Comparison of ENCODE assay signal across 32 mouse cellular contexts in the genomic region with DNA sequence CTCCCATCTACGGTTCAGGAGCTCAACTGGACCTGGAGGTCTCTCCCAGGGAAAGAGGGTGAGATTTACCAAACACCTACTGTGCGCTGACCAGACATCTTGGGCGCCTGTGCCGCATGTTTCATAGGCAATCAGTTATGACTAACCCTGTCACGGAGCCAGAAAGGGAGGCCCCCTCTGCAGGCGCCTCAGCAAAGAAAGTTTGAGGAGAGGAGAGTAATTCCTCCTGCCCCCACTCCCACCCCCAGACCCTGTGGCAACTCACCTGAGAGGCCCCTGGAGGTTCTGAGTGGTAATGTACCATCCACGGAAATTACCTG. TPM values are rescaled to one million over a fixed set of nuclear protein-coding genes. Genes with fewer than 3 reads are reported as not detected.
DNase-seq lines count a peak whose midpoint lies in the region; ATAC-seq and TF ChIP-seq lines count a peak whose summit lies in the region.
"Had no signal": no experiment of that assay in that cellular context is flagged by ENCODE, and none has a peak within 500 bp of the region (broad histone marks: within the 10 kb centered on the region; RNA-seq: fewer than 3 reads in every experiment).

No protein-coding gene starts in this region.

- H3K9ac ChIP-seq in forebrain, embryonic 12.5 days, result no peak overlapping the region
- H3K9ac ChIP-seq in lung, embryonic 14.5 days, result no peak overlapping the region
- H3K9ac ChIP-seq in lung, postnatal 0 days (replicated peaks; ENCODE audit: low read depth), result no peak overlapping the region
- H3K9ac ChIP-seq in stomach, embryonic 16.5 days (ENCODE audit: low read length), result no peak overlapping the region
- no peak overlapping the region for H3K9ac ChIP-seq in stomach, postnatal 0 days (ENCODE audit: low read length)
- H3K9ac ChIP-seq in heart, embryonic 12.5 days, result no peak overlapping the region
- H3K9ac ChIP-seq: liver, embryonic 14.5 days had no signal

- no peaks in the 10 kb centered on the region for H3K36me3 ChIP-seq in forebrain, embryonic 12.5 days (replicated peaks)
- no peaks in the 10 kb centered on the region for H3K36me3 ChIP-seq in forebrain, embryonic 10.5 days (replicated peaks)
- no peaks in the 10 kb centered on the region for H3K36me3 ChIP-seq in lung, embryonic 14.5 days (ENCODE audit: insufficient read depth)
- H3K36me3 ChIP-seq in lung, postnatal 0 days (ENCODE audit: insufficient read depth, low read length), result no peaks in the 10 kb centered on the region
- no peaks in the 10 kb centered on the region for H3K36me3 ChIP-seq in stomach, embryonic 16.5 days (ENCODE audit: control insufficient read depth, insufficient read depth, low read length)
- no peaks in the 10 kb centered on the region for H3K36me3 ChIP-seq in stomach, postnatal 0 days (ENCODE audit: control insufficient read depth, insufficient read depth, low read length)
- H3K36me3 ChIP-seq in heart, embryonic 12.5 days, result no peaks in the 10 kb centered on the region
- H3K36me3 ChIP-seq: heart, embryonic 10.5 days; midbrain, embryonic 12.5 days had no signal

- TF ChIP-seq EP300 in lung, postnatal 0 days (IDR thresholded peaks at IDR 0.05), result no peak
- no peak for TF ChIP-seq EP300 in stomach, postnatal 0 days (optimal IDR thresholded peaks at IDR 0.05)

- no peaks in the 10 kb centered on the region for H3K9me3 ChIP-seq in forebrain, embryonic 12.5 days
- no peaks in the 10 kb centered on the region for H3K9me3 ChIP-seq in forebrain, embryonic 10.5 days
- no peaks in the 10 kb centered on the region for H3K9me3 ChIP-seq in lung, embryonic 14.5 days (ENCODE audit: low read depth, low read length)
- no peaks in the 10 kb centered on the region for H3K9me3 ChIP-seq in lung, postnatal 0 days (ENCODE audit: low read length)
- no peaks in the 10 kb centered on the region for H3K9me3 ChIP-seq in stomach, embryonic 16.5 days (replicated peaks; ENCODE audit: control insufficient read depth, low read length)
- H3K9me3 ChIP-seq in stomach, postnatal 0 days (ENCODE audit: control insufficient read depth, low read length), result no peaks in the 10 kb centered on the region
- H3K9me3 ChIP-seq in heart, embryonic 12.5 days (replicated peaks), result no peaks in the 10 kb centered on the region
- H3K9me3 ChIP-seq: heart, embryonic 10.5 days; midbrain, embryonic 12.5 days had no signal

- WGBS in forebrain, embryonic 12.5 days, result 38% methylated on average over 7 of the region's 7 CpGs
- WGBS in forebrain, embryonic 10.5 days, result 38% methylated on average over 7 of the region's 7 CpGs
- 46% methylated on average over 7 of the region's 7 CpGs for WGBS in lung, embryonic 14.5 days
- WGBS in lung, postnatal 0 days, result 43% methylated on average over 7 of the region's 7 CpGs
- 43% methylated on average over 7 of the region's 7 CpGs for WGBS in stomach, embryonic 16.5 days
- WGBS in stomach, postnatal 0 days, result 51% methylated on average over 7 of the region's 7 CpGs
- WGBS in heart, embryonic 12.5 days, result 48% methylated on average over 7 of the region's 7 CpGs

- 0 out of 2 replicates have a peak overlapping the region, but pooled peaks have one; percentile 59 for H3K4me2 ChIP-seq in forebrain, embryonic 12.5 days
- no peak overlapping the region for H3K4me2 ChIP-seq in lung, embryonic 14.5 days
- H3K4me2 ChIP-seq in lung, postnatal 0 days (replicated peaks; ENCODE audit: low read depth, low read length), result no peak overlapping the region
- H3K4me2 ChIP-seq in stomach, embryonic 16.5 days (ENCODE audit: low read depth, low read length), result no peak overlapping the region
- H3K4me2 ChIP-seq in stomach, postnatal 0 days (replicated peaks; ENCODE audit: low read depth), result no peak overlapping the region
- H3K4me2 ChIP-seq in heart, embryonic 12.5 days, result no peak overlapping the region

- ATAC-seq in forebrain, embryonic 12.5 days (ENCODE audit: low FRiP score), result no peak
- no peak for ATAC-seq in lung, embryonic 14.5 days (ENCODE audit: insufficient read depth)
- no peak for ATAC-seq in lung, postnatal 0 days
- ATAC-seq in stomach, embryonic 16.5 days (ENCODE audit: insufficient read depth, low FRiP score), result no peak
- no peak for ATAC-seq in stomach, postnatal 0 days (ENCODE audit: low FRiP score, low TSS enrichment)
- ATAC-seq in heart, embryonic 12.5 days (ENCODE audit: insufficient number of reproducible peaks, low FRiP score), result no peak
- ATAC-seq: activated CD4-positive, CD25-positive, alpha-beta regulatory T cell, adult 4 months had no signal

- H3K27me3 ChIP-seq in forebrain, embryonic 12.5 days, result peaks cover 57% of the 10 kb centered on the region
- H3K27me3 ChIP-seq in forebrain, embryonic 10.5 days (ENCODE audit: poor library complexity, severe bottlenecking), result peaks cover 56% of the 10 kb centered on the region
- H3K27me3 ChIP-seq in lung, embryonic 14.5 days (ENCODE audit: insufficient read depth, low read length), result peaks cover 37% of the 10 kb centered on the region
- peaks cover 24% of the 10 kb centered on the region for H3K27me3 ChIP-seq in lung, postnatal 0 days (replicated peaks; ENCODE audit: insufficient read depth, low read length)
- peaks cover 27% of the 10 kb centered on the region for H3K27me3 ChIP-seq in stomach, embryonic 16.5 days (ENCODE audit: control insufficient read depth, insufficient read depth, low read length)
- H3K27me3 ChIP-seq in stomach, postnatal 0 days (ENCODE audit: control insufficient read depth, insufficient read depth, low read length), result no peaks in the 10 kb centered on the region; the same call in 1 of the 2 replicates
- peaks cover 62% of the 10 kb centered on the region for H3K27me3 ChIP-seq in heart, embryonic 12.5 days (replicated peaks)

- peaks cover 19% of the 10 kb centered on the region for H3K4me1 ChIP-seq in forebrain, embryonic 12.5 days
- peaks cover 40% of the 10 kb centered on the region for H3K4me1 ChIP-seq in forebrain, embryonic 10.5 days
- no peaks in the 10 kb centered on the region for H3K4me1 ChIP-seq in lung, embryonic 14.5 days (ENCODE audit: insufficient read depth)
- H3K4me1 ChIP-seq in lung, postnatal 0 days (ENCODE audit: insufficient read depth, low read depth, low read length), result no peaks in the 10 kb centered on the region
- peaks cover 8% of the 10 kb centered on the region; the same call in 1 of the 2 replicates for H3K4me1 ChIP-seq in stomach, embryonic 16.5 days (ENCODE audit: control insufficient read depth, insufficient read depth, low read length)
- H3K4me1 ChIP-seq in stomach, postnatal 0 days (replicated peaks; ENCODE audit: control insufficient read depth, insufficient read depth), result 0 out of 2 replicates have a peak, but pooled peaks cover 2% of the 10 kb centered on the region
- peaks cover 18% of the 10 kb centered on the region for H3K4me1 ChIP-seq in heart, embryonic 12.5 days (replicated peaks)

- H3K4me3 ChIP-seq in forebrain, embryonic 12.5 days (replicated peaks), result no peak overlapping the region
- H3K4me3 ChIP-seq in forebrain, embryonic 10.5 days, result no peak overlapping the region
- no peak overlapping the region for H3K4me3 ChIP-seq in lung, embryonic 14.5 days (ENCODE audit: low read depth, low read length)
- no peak overlapping the region for H3K4me3 ChIP-seq in lung, postnatal 0 days (ENCODE audit: low read depth, low read length)
- H3K4me3 ChIP-seq in stomach, embryonic 16.5 days (replicated peaks; ENCODE audit: low read length), result peak overlapping the region; percentile 26; the same call in 1 of the 2 replicates
- H3K4me3 ChIP-seq in stomach, postnatal 0 days (ENCODE audit: low read depth, low read length), result no peak overlapping the region
- no peak overlapping the region for H3K4me3 ChIP-seq in heart, embryonic 12.5 days

- TF ChIP-seq CTCF in lung, embryonic 14.5 days (IDR thresholded peaks at IDR 0.05; ENCODE audit: low read depth), result no peak
- TF ChIP-seq CTCF in lung, postnatal 0 days (IDR thresholded peaks at IDR 0.05), result no peak
- TF ChIP-seq CTCF in stomach, postnatal 0 days (IDR thresholded peaks at IDR 0.05; ENCODE audit: low read depth), result no peak

- H3K27ac ChIP-seq in forebrain, embryonic 12.5 days, result no peak overlapping the region
- H3K27ac ChIP-seq in forebrain, embryonic 10.5 days, result no peak overlapping the region
- H3K27ac ChIP-seq in lung, embryonic 14.5 days (ENCODE audit: low read depth), result no peak overlapping the region
- no peak overlapping the region for H3K27ac ChIP-seq in lung, postnatal 0 days (ENCODE audit: low read length)
- no peak overlapping the region for H3K27ac ChIP-seq in stomach, embryonic 16.5 days (ENCODE audit: low read length)
- H3K27ac ChIP-seq in stomach, postnatal 0 days (replicated peaks), result no peak overlapping the region; the same call in 1 of the 2 replicates
- no peak overlapping the region for H3K27ac ChIP-seq in heart, embryonic 12.5 days (ENCODE audit: poor library complexity, severe bottlenecking)
- H3K27ac ChIP-seq: heart, embryonic 10.5 days; liver, embryonic 14.5 days; midbrain, embryonic 12.5 days had no signal

- no peak for DNase-seq in forebrain, embryonic 10.5 days (ENCODE audit: extremely low spot score, low spot score)
- DNase-seq in lung, embryonic 14.5 days, result peak; percentile 20
- DNase-seq in lung, postnatal 0 days (ENCODE audit: low spot score), result no peak
- no peak for DNase-seq in stomach, postnatal 0 days (ENCODE audit: low spot score)
- no peak for DNase-seq in right cerebral cortex, postnatal 36 days (ENCODE audit: low spot score in 2 of 2)
- DNase-seq: adrenal gland, adult 8-10 months; cerebellum, adult 8-10 months; cerebellum, postnatal 25 days; gastrocnemius, postnatal 14 days; heart, adult 11 months; heart, postnatal 36 days; kidney, postnatal 14 days; liver; lung, adult 2 months; thymus, postnatal 14 days had no signal

RNA-seq across cellular contexts. Expression of a gene that starts 1.2 kb away (rescaled TPM):
- not detected in 2 replicates for polyA plus RNA-seq in forebrain, embryonic 12.5 days (2016; fragmentation: Nextera tagmentation; extraction: Ambion mirVana)
- polyA plus RNA-seq in forebrain, embryonic 10.5 days (2016; fragmentation: Nextera tagmentation; extraction: Ambion mirVana), result not detected in 2 replicates
- polyA plus RNA-seq in lung, embryonic 14.5 days (2014; fragmentation: Nextera tagmentation; extraction: Ambion mirVana), result not detected in 2 replicates
- polyA plus RNA-seq in lung, postnatal 0 days (2015; fragmentation: Nextera tagmentation; extraction: Ambion mirVana), result not detected in 2 replicates
- polyA plus RNA-seq in stomach, embryonic 16.5 days (2015; fragmentation: Nextera tagmentation; extraction: Ambion mirVana), result 19.7 and 34.8 TPM in 2 replicates
- polyA plus RNA-seq in stomach, postnatal 0 days (2015; fragmentation: Nextera tagmentation; extraction: Ambion mirVana), result 20.1 and 27.2 TPM in 2 replicates
- polyA plus RNA-seq in heart, embryonic 12.5 days (2016; fragmentation: Nextera tagmentation; extraction: Ambion mirVana), result not detected in 2 replicates
- polyA plus RNA-seq: activated CD4-positive, CD25-positive, alpha-beta regulatory T cell, adult 4 months; embryonic facial prominence, embryonic 11.5 days; forebrain, embryonic 11.5 days; heart, embryonic 10.5 days; heart, embryonic 16.5 days; intestine, postnatal 0 days; kidney, embryonic 14.5 days; limb, embryonic 11.5 days; liver, embryonic 14.5 days; midbrain, embryonic 12.5 days; stomach, embryonic 14.5 days had no signal

RNA-seq across cellular contexts. Expression of a gene that starts 5.2 kb away (rescaled TPM):
- not detected in 2 replicates for polyA plus RNA-seq in forebrain, embryonic 12.5 days (2016; fragmentation: Nextera tagmentation; extraction: Ambion mirVana)
- polyA plus RNA-seq in forebrain, embryonic 10.5 days (2016; fragmentation: Nextera tagmentation; extraction: Ambion mirVana), result not detected in 2 replicates
- polyA plus RNA-seq in lung, embryonic 14.5 days (2014; fragmentation: Nextera tagmentation; extraction: Ambion mirVana), result not detected in 2 replicates
- polyA plus RNA-seq in lung, postnatal 0 days (2015; fragmentation: Nextera tagmentation; extraction: Ambion mirVana), result not detected in 2 replicates
- 124 and 215 TPM in 2 replicates for polyA plus RNA-seq in stomach, embryonic 16.5 days (2015; fragmentation: Nextera tagmentation; extraction: Ambion mirVana)
- polyA plus RNA-seq in stomach, postnatal 0 days (2015; fragmentation: Nextera tagmentation; extraction: Ambion mirVana), result 87.1 and 87.6 TPM in 2 replicates
- not detected in 2 replicates for polyA plus RNA-seq in heart, embryonic 12.5 days (2016; fragmentation: Nextera tagmentation; extraction: Ambion mirVana)
- polyA plus RNA-seq: activated CD4-positive, CD25-positive, alpha-beta regulatory T cell, adult 4 months; embryonic facial prominence, embryonic 11.5 days; forebrain, embryonic 11.5 days; heart, embryonic 10.5 days; heart, embryonic 16.5 days; kidney, embryonic 14.5 days; limb, embryonic 11.5 days; liver, embryonic 14.5 days; lung, adult 2 months; midbrain, embryonic 12.5 days; neural tube, embryonic 11.5 days; urinary bladder, adult 2 months had no signal

RNA-seq across cellular contexts. Expression of a gene that starts 23.2 kb away (rescaled TPM):
- polyA plus RNA-seq in forebrain, embryonic 12.5 days (2016; fragmentation: Nextera tagmentation; extraction: Ambion mirVana), result not detected in 2 replicates
- not detected in 2 replicates for polyA plus RNA-seq in forebrain, embryonic 10.5 days (2016; fragmentation: Nextera tagmentation; extraction: Ambion mirVana)
- not detected in 2 replicates for polyA plus RNA-seq in lung, embryonic 14.5 days (2014; fragmentation: Nextera tagmentation; extraction: Ambion mirVana)
- polyA plus RNA-seq in lung, postnatal 0 days (2015; fragmentation: Nextera tagmentation; extraction: Ambion mirVana), result not detected in 2 replicates
- not detected in 2 replicates for polyA plus RNA-seq in stomach, embryonic 16.5 days (2015; fragmentation: Nextera tagmentation; extraction: Ambion mirVana)
- not detected in 2 replicates for polyA plus RNA-seq in stomach, postnatal 0 days (2015; fragmentation: Nextera tagmentation; extraction: Ambion mirVana)
- not detected in 2 replicates for polyA plus RNA-seq in heart, embryonic 12.5 days (2016; fragmentation: Nextera tagmentation; extraction: Ambion mirVana)
- polyA plus RNA-seq: activated CD4-positive, CD25-positive, alpha-beta regulatory T cell, adult 4 months; embryonic facial prominence, embryonic 11.5 days; forebrain, embryonic 11.5 days; heart, embryonic 10.5 days; heart, embryonic 16.5 days; intestine, postnatal 0 days; kidney, embryonic 14.5 days; limb, embryonic 11.5 days; liver, embryonic 14.5 days; lung, adult 2 months; midbrain, embryonic 12.5 days; neural tube, embryonic 11.5 days; small intestine, adult 2 months; stomach, embryonic 14.5 days; urinary bladder, adult 2 months had no signal

RNA-seq across cellular contexts. Expression of a gene that starts 35.6 kb away (rescaled TPM):
- polyA plus RNA-seq in forebrain, embryonic 12.5 days (2016; fragmentation: Nextera tagmentation; extraction: Ambion mirVana), result not detected in 2 replicates
- polyA plus RNA-seq in forebrain, embryonic 10.5 days (2016; fragmentation: Nextera tagmentation; extraction: Ambion mirVana), result not detected in 2 replicates
- polyA plus RNA-seq in lung, embryonic 14.5 days (2014; fragmentation: Nextera tagmentation; extraction: Ambion mirVana), result not detected in 2 replicates
- not detected in 2 replicates for polyA plus RNA-seq in lung, postnatal 0 days (2015; fragmentation: Nextera tagmentation; extraction: Ambion mirVana)
- not detected in 2 replicates for polyA plus RNA-seq in stomach, embryonic 16.5 days (2015; fragmentation: Nextera tagmentation; extraction: Ambion mirVana)
- polyA plus RNA-seq in stomach, postnatal 0 days (2015; fragmentation: Nextera tagmentation; extraction: Ambion mirVana), result not detected in 2 replicates
- polyA plus RNA-seq in heart, embryonic 12.5 days (2016; fragmentation: Nextera tagmentation; extraction: Ambion mirVana), result not detected in 2 replicates
- polyA plus RNA-seq: activated CD4-positive, CD25-positive, alpha-beta regulatory T cell, adult 4 months; embryonic facial prominence, embryonic 11.5 days; forebrain, embryonic 11.5 days; heart, embryonic 10.5 days; heart, embryonic 16.5 days; intestine, postnatal 0 days; kidney, embryonic 14.5 days; limb, embryonic 11.5 days; liver, embryonic 14.5 days; lung, adult 2 months; midbrain, embryonic 12.5 days; neural tube, embryonic 11.5 days; small intestine, adult 2 months; stomach, embryonic 14.5 days; urinary bladder, adult 2 months had no signal

RNA-seq across cellular contexts. Expression of a gene that starts 52.1 kb away (rescaled TPM):
- polyA plus RNA-seq in forebrain, embryonic 12.5 days (2016; fragmentation: Nextera tagmentation; extraction: Ambion mirVana), result 35.6 and 37.6 TPM in 2 replicates
- polyA plus RNA-seq in forebrain, embryonic 10.5 days (2016; fragmentation: Nextera tagmentation; extraction: Ambion mirVana), result 29.9 and 30.7 TPM in 2 replicates
- 27.9 and 34.0 TPM in 2 replicates for polyA plus RNA-seq in lung, embryonic 14.5 days (2014; fragmentation: Nextera tagmentation; extraction: Ambion mirVana)
- polyA plus RNA-seq in lung, postnatal 0 days (2015; fragmentation: Nextera tagmentation; extraction: Ambion mirVana), result 12.9 and 13.4 TPM in 2 replicates
- polyA plus RNA-seq in stomach, embryonic 16.5 days (2015; fragmentation: Nextera tagmentation; extraction: Ambion mirVana), result 10.9 and 11.2 TPM in 2 replicates
- polyA plus RNA-seq in stomach, postnatal 0 days (2015; fragmentation: Nextera tagmentation; extraction: Ambion mirVana), result 9.8 and 12.0 TPM in 2 replicates
- 29.0 and 29.5 TPM in 2 replicates for polyA plus RNA-seq in heart, embryonic 12.5 days (2016; fragmentation: Nextera tagmentation; extraction: Ambion mirVana)

Comparison
In these comparisons a context has a peak if more than half of its experiments do, and no peak if none do; other contexts are left out.
1. RNA of a gene that starts 1.2 kb away (polyA plus RNA-seq): 20.1 to 27.2 TPM in stomach, postnatal 0 days and 19.7 to 34.8 TPM in stomach, embryonic 16.5 days; not detected in lung, embryonic 14.5 days, not detected in forebrain, embryonic 10.5 days, not detected in lung, postnatal 0 days, not detected in forebrain, embryonic 12.5 days and not detected in heart, embryonic 12.5 days; every median in the first group is over 10 times any median in the second.
2. RNA of a gene that starts 5.2 kb away (polyA plus RNA-seq): 124 to 215 TPM in stomach, embryonic 16.5 days and 87.1 to 87.6 TPM in stomach, postnatal 0 days; not detected in lung, postnatal 0 days, not detected in heart, embryonic 12.5 days, not detected in forebrain, embryonic 12.5 days, not detected in forebrain, embryonic 10.5 days and not detected in lung, embryonic 14.5 days; every median in the first group is over 10 times any median in the second.